Mouse (Mus musculus) bone marrow macrophage, adult 2 months (primary cell): Measurements from ENCODE around the gene Zfp292.

Source experiments
- CTCF ChIP-seq: IDR thresholded peaks from 2 replicates; pipeline ENCODE4 v1.5.1; 2012; ENCODE audit warnings: low read depth, mild to moderate bottlenecking, low read length, moderate library complexity
- POLR2A ChIP-seq: IDR thresholded peaks from 2 replicates; pipeline ENCODE4 v1.6.1; 2012; ENCODE audit warnings: mild to moderate bottlenecking, low read depth, low read length, borderline replicate concordance

- TF ChIP-seq POLR2A (no peak), CTCF (no peak)
Observed at GRCm38 (mm10) chr4:34797294-34797983, 85.3 kb downstream of the Zfp292 start.
